Mouse (Mus musculus): ENCODE measurements around the gene Aaas.
A peak's percentile ranks its signal among the peaks of the same experiment; 100 is the strongest.

Aaas gene

GRCm38 (mm10) chr15:102350138-102350941, at the start of gene Aaas:
Aaas (minus strand) TSS chr15:102350771.
- peak; percentile 91 for DNase-seq

- DNase-seq: peak; percentile 95
Observed at GRCm38 (mm10) chr15:102399229-102400221, 49.0 kb upstream of the Aaas start.

GRCm38 (mm10) chr15:102398629-102399028, 48.1 kb upstream of the Aaas start:
- no peak for DNase-seq

GRCm38 (mm10) chr15:102395061-102395460, 44.5 kb upstream of the Aaas start:
- DNase-seq: peak; percentile 31

- no peak for DNase-seq
Observed at GRCm38 (mm10) chr15:102393584-102394014, 43.0 kb upstream of the Aaas start.

- no peak for DNase-seq
Observed at GRCm38 (mm10) chr15:102392520-102392919, 41.9 kb upstream of the Aaas start.

- DNase-seq: no peak
Observed at GRCm38 (mm10) chr15:102388942-102389341, 38.4 kb upstream of the Aaas start.

GRCm38 (mm10) chr15:102386640-102387039, 36.1 kb upstream of the Aaas start:
- DNase-seq: no peak

GRCm38 (mm10) chr15:102383671-102384070, 33.1 kb upstream of the Aaas start:
- no peak for DNase-seq

- peak; percentile 72 for DNase-seq
Observed at GRCm38 (mm10) chr15:102381575-102381974, 31.0 kb upstream of the Aaas start.

- peak; percentile 75 for DNase-seq
Observed at GRCm38 (mm10) chr15:102377810-102378262, 27.3 kb upstream of the Aaas start.

- peak; percentile 86 for DNase-seq
Observed at GRCm38 (mm10) chr15:102377163-102377543, 26.6 kb upstream of the Aaas start.

GRCm38 (mm10) chr15:102376453-102377162, 26.0 kb upstream of the Aaas start:
- no peak for DNase-seq

GRCm38 (mm10) chr15:102370727-102371126, 20.2 kb upstream of the Aaas start:
- DNase-seq: no peak

GRCm38 (mm10) chr15:102369972-102370371, 19.4 kb upstream of the Aaas start:
- no peak for DNase-seq

- no peak for DNase-seq
Observed at GRCm38 (mm10) chr15:102366733-102367344, 16.3 kb upstream of the Aaas start, which contains the start of gene Sp7. Sp7 (minus strand) TSS chr15:102367182.

- no peak for DNase-seq
Observed at GRCm38 (mm10) chr15:102366238-102366637, 15.7 kb upstream of the Aaas start.

- DNase-seq: no peak
Observed at GRCm38 (mm10) chr15:102364678-102365077, 14.1 kb upstream of the Aaas start.

- DNase-seq: no peak
Observed at GRCm38 (mm10) chr15:102362648-102363047, 12.1 kb upstream of the Aaas start.

- no peak for DNase-seq
Observed at GRCm38 (mm10) chr15:102358834-102359233, 8.3 kb upstream of the Aaas start.

GRCm38 (mm10) chr15:102358126-102358525, 7.6 kb upstream of the Aaas start:
- DNase-seq: no peak
